Mouse (Mus musculus) myocyte (in vitro differentiated cells): ENCODE data around the gene Hnrnpa1. TPM values are rescaled to one million over a fixed set of nuclear protein-coding genes. Genes with fewer than 3 reads are reported as not detected.
"Not testable (repeated sequence)": the region's sequence is repeated elsewhere in the genome, so short reads cannot be mapped to it uniquely, and the experiment has no call there.

ENCODE experiments used
- H3K27me3 ChIP-seq: one replicate; pipeline ENCODE4 v1.6.1; 2011; ENCODE audit not compliant: control insufficient read depth, insufficient read depth, insufficient read length
- H3K36me3 ChIP-seq: one replicate; pipeline ENCODE4 v1.6.1; 2011; ENCODE audit not compliant: control insufficient read depth, insufficient read depth
- H3K4me2 ChIP-seq: one replicate; pipeline ENCODE4 v1.6.1; 2011; ENCODE audit warnings: low read depth, control low read depth
- H3K4me3 ChIP-seq: one replicate; pipeline ENCODE4 v1.5.1; 2011; ENCODE audit warnings: mild to moderate bottlenecking, control low read depth, moderate library complexity
- H3K79me2 ChIP-seq: one replicate; pipeline ENCODE4 v1.6.1; 2011; ENCODE audit not compliant: control insufficient read depth, insufficient read depth
- H3ac ChIP-seq: one replicate; pipeline ENCODE4 v1.6.1; 2011; ENCODE audit not compliant: control insufficient read depth, insufficient read length
- CEBPB ChIP-seq: IDR thresholded peaks from 2 replicates; pipeline ENCODE4 v1.6.1; 2011; ENCODE audit warnings: mild to moderate bottlenecking, moderate library complexity; ENCODE audit not compliant: poor library complexity, insufficient read depth, severe bottlenecking
- E2F4 ChIP-seq: IDR thresholded peaks from one replicate; pipeline ENCODE4 v1.6.1; 2011; ENCODE audit warnings: mild to moderate bottlenecking, control low read depth, moderate library complexity; ENCODE audit not compliant: insufficient read depth
- MAX ChIP-seq: IDR thresholded peaks from one replicate; pipeline ENCODE4 v1.6.1; 2011; ENCODE audit warnings: low read depth, mild to moderate bottlenecking, control low read depth
- MYOD1 ChIP-seq, 3 experiments: IDR thresholded peaks; one replicate each; pipeline ENCODE4 v1.6.1; 2011; ENCODE audit warnings: control low read depth in 2 of 3, low read depth in 2 of 3, mild to moderate bottlenecking in 2 of 3, moderate library complexity in 1 of 3; ENCODE audit not compliant: insufficient read length in 2 of 3, control insufficient read depth in 1 of 3
- MYOG ChIP-seq, 3 experiments: IDR thresholded peaks; one replicate each; pipeline ENCODE4 v1.6.1; 2011; ENCODE audit warnings: control low read depth in 2 of 3, low read depth in 2 of 3, mild to moderate bottlenecking in 2 of 3; ENCODE audit not compliant: insufficient read length in 2 of 3, control insufficient read depth in 1 of 3, insufficient read depth in 1 of 3
- POLR2A ChIP-seq: IDR thresholded peaks from one replicate; pipeline ENCODE4 v1.6.1; 2011; ENCODE audit warnings: low read depth, mild to moderate bottlenecking, control low read depth, moderate library complexity; ENCODE audit not compliant: insufficient read length
- POLR2AphosphoS2 ChIP-seq: IDR thresholded peaks from one replicate; pipeline ENCODE4 v1.6.1; 2011; ENCODE audit warnings: low read depth, control low read depth; ENCODE audit not compliant: insufficient read length
- REST ChIP-seq: IDR thresholded peaks from one replicate; pipeline ENCODE4 v1.6.1; 2011; ENCODE audit warnings: mild to moderate bottlenecking, control low read depth, moderate library complexity; ENCODE audit not compliant: insufficient read depth, insufficient read length
- SRF ChIP-seq: IDR thresholded peaks from one replicate; pipeline ENCODE4 v1.6.1; 2011; ENCODE audit warnings: low read depth; ENCODE audit not compliant: control insufficient read depth, insufficient read length
- TCF12 ChIP-seq: IDR thresholded peaks from one replicate; pipeline ENCODE4 v1.6.1; 2011; ENCODE audit warnings: mild to moderate bottlenecking, control low read depth; ENCODE audit not compliant: poor library complexity, insufficient read depth, severe bottlenecking
- TCF3 ChIP-seq: IDR thresholded peaks from one replicate; pipeline ENCODE4 v1.6.1; 2011; ENCODE audit warnings: low read depth, control low read depth; ENCODE audit not compliant: insufficient read length
- USF1 ChIP-seq: IDR thresholded peaks from one replicate; pipeline ENCODE4 v1.6.1; 2011; ENCODE audit warnings: low read depth, mild to moderate bottlenecking, control low read depth, moderate library complexity
- polyA plus RNA-seq: library from polyadenylated mRNA; unstranded; fragments of >200 nt; fragmentation: generic; extraction: Trizol; gene quantifications from one replicate; pipeline ENCODE4 v1.2.1, GENCODE M21; 2012; ENCODE audit warnings: missing spikeins

Hnrnpa1 gene
- polyA plus RNA-seq, 1 experiment: 285 TPM

- Histone ChIP-seq H3K4me2 (peak overlapping the region; percentile 89), H3K27me3 (no peaks in the 10 kb centered on the region), H3K4me3 (peak overlapping the region; percentile 95), H3K36me3 (peaks cover 66% of the 10 kb centered on the region), H3K79me2 (peaks cover 60% of the 10 kb centered on the region), H3ac (no peak overlapping the region)
- TF ChIP-seq MAX: no peak
- TF ChIP-seq CEBPB: no peak
- no peak for TF ChIP-seq TCF3
- no peak for TF ChIP-seq USF1
- no peak for TF ChIP-seq MYOD1 (IDR thresholded peaks at IDR 0.05; ENCODE audit: control insufficient read depth in 1 of 3, insufficient read length in 2 of 3, low read depth in 2 of 3)
- TF ChIP-seq MYOG (IDR thresholded peaks at IDR 0.05; ENCODE audit: control insufficient read depth in 1 of 3, insufficient read depth in 1 of 3, insufficient read length in 2 of 3, low read depth in 2 of 3): no peak
- no peak for TF ChIP-seq POLR2A
- no peak for TF ChIP-seq POLR2AphosphoS2
- TF ChIP-seq TCF12: no peak
- TF ChIP-seq E2F4: no peak
- no peak for TF ChIP-seq REST
- no peak for TF ChIP-seq SRF
Observed at GRCm38 (mm10) chr15:103242885-103243284, 2.7 kb downstream of the Hnrnpa1 start.

GRCm38 (mm10) chr15:103245616-103246015 lies 5.4 kb downstream of the Hnrnpa1 start:
- TF ChIP-seq TCF12 (no peak), POLR2AphosphoS2 (peak; percentile 83), POLR2A (peak; percentile 41)
- peaks cover 70% of the 10 kb centered on the region for H3K36me3 ChIP-seq
- no peak overlapping the region for H3ac ChIP-seq
- no peak overlapping the region for H3K4me2 ChIP-seq
- no peaks in the 10 kb centered on the region for H3K27me3 ChIP-seq
- H3K79me2 ChIP-seq: peaks cover 45% of the 10 kb centered on the region
- H3K4me3 ChIP-seq: no peak overlapping the region

GRCm38 (mm10) chr15:103247078-103247781 lies 7.0 kb downstream of the Hnrnpa1 start:
- Histone ChIP-seq H3K4me3 (no peak overlapping the region), H3K79me2 (peaks cover 29% of the 10 kb centered on the region), H3K27me3 (no peaks in the 10 kb centered on the region), H3ac (no peak overlapping the region), H3K36me3 (peaks cover 56% of the 10 kb centered on the region), H3K4me2 (no peak overlapping the region)
- no peak for TF ChIP-seq POLR2AphosphoS2
- TF ChIP-seq TCF12: no peak
- no peak for TF ChIP-seq E2F4
- TF ChIP-seq MYOG (IDR thresholded peaks at IDR 0.05; ENCODE audit: control insufficient read depth in 1 of 3, insufficient read depth in 1 of 3, insufficient read length in 2 of 3, low read depth in 2 of 3): no peak
- TF ChIP-seq MYOD1 (IDR thresholded peaks at IDR 0.05; ENCODE audit: control insufficient read depth in 1 of 3, insufficient read length in 2 of 3, low read depth in 2 of 3): no peak
- no peak for TF ChIP-seq MAX
- TF ChIP-seq SRF: no peak
- no peak for TF ChIP-seq POLR2A

- H3ac ChIP-seq: no peak overlapping the region
- TF ChIP-seq POLR2A: no peak
- peak; percentile 87 for TF ChIP-seq POLR2AphosphoS2
- no peaks in the 10 kb centered on the region for H3K27me3 ChIP-seq
- H3K36me3 ChIP-seq: peaks cover 50% of the 10 kb centered on the region
- no peak overlapping the region for H3K4me2 ChIP-seq
- no peak overlapping the region for H3K4me3 ChIP-seq
- H3K79me2 ChIP-seq: peaks cover 23% of the 10 kb centered on the region
Observed at GRCm38 (mm10) chr15:103247782-103248400, 7.7 kb downstream of the Hnrnpa1 start.

- TF ChIP-seq CEBPB (no peak), E2F4 (no peak), TCF3 (no peak), TCF12 (no peak), POLR2A (peak; percentile 13), MYOD1 (IDR thresholded peaks at IDR 0.05; ENCODE audit: control insufficient read depth in 1 of 3, insufficient read length in 2 of 3, low read depth in 2 of 3) (peak in 2 of 3 experiments; percentile 27 to 37), SRF (no peak), MYOG (IDR thresholded peaks at IDR 0.05; ENCODE audit: control insufficient read depth in 1 of 3, insufficient read depth in 1 of 3, insufficient read length in 2 of 3, low read depth in 2 of 3) (no peak), USF1 (no peak), POLR2AphosphoS2 (peak; percentile 33), MAX (no peak), REST (no peak)
- Histone ChIP-seq H3K4me2 (no peak overlapping the region), H3K27me3 (no peaks in the 10 kb centered on the region), H3K79me2 (peaks cover 15% of the 10 kb centered on the region), H3K36me3 (peaks cover 42% of the 10 kb centered on the region), H3K4me3 (no peak overlapping the region), H3ac (no peak overlapping the region)
Observed at GRCm38 (mm10) chr15:103248401-103249313, 8.4 kb downstream of the Hnrnpa1 start.

GRCm38 (mm10) chr15:103249511-103249910 lies 9.3 kb downstream of the Hnrnpa1 start:
- not testable (repeated sequence) for H3K4me3 ChIP-seq, H3K79me2 ChIP-seq, H3ac ChIP-seq, H3K27me3 ChIP-seq, H3K4me2 ChIP-seq
- peaks cover 37% of the 10 kb centered on the region for H3K36me3 ChIP-seq
